Mouse (Mus musculus) lung, adult 2 months (tissue): ENCODE measurements around the gene Prrg3.

ENCODE experiments used
- CTCF ChIP-seq: fragments of 200-500 bp; IDR thresholded peaks from 2 replicates; pipeline ENCODE4 v1.5.1; 2011; ENCODE audit warnings: mild to moderate bottlenecking, low read length, control low read depth; ENCODE audit not compliant: insufficient read depth
- POLR2A ChIP-seq: fragments of 200-500 bp; IDR thresholded peaks from 2 replicates; pipeline ENCODE4 v1.6.1; 2011; ENCODE audit warnings: low read depth, mild to moderate bottlenecking, control low read depth, low read length, borderline replicate concordance; ENCODE audit errors: extremely low read depth

DNA sequence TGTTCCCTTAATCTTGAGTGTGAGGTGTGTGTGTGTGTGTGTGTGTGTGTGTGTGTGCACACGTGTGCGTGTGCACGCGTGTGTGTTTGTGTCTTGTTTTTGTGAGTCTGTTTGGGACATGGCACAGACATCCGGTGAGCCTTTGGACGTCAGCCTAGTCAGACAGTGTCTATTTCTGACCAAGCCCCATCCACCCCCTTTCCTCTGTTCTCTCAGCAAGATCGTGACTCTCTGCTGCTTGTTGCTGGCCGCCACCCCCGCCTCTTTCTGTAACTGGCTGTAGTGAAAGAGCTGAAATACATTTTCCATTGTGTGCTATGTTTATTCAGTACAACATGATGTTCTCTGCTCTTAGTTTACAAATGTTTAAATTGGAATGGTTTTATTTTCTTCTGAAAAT is 49.8 kb downstream of the Prrg3 start:
- TF ChIP-seq POLR2A (no peak), CTCF (no peak)
